In genomic region chr4:123916748-123917547, GRCm38 (mm10) we compare ENCODE assay signal across 1 mouse cellular context.
TF ChIP-seq lines count a peak whose summit lies in the region.

Gene Rragc (plus strand): TSS chr4:123917446.

TF ChIP-seq in CH12.LX, 34 proteins besides CTCF, POLR2A, EP300 and RAD21 (continued from another document):
- no peak for TF ChIP-seq CHD1 (IDR thresholded peaks at IDR 0.05; ENCODE audit: low read depth, low read length)
- TF ChIP-seq MYC (IDR thresholded peaks at IDR 0.05; ENCODE audit: low read depth, low read length), result peak; percentile 72
- TF ChIP-seq MAZ (IDR thresholded peaks at IDR 0.05; ENCODE audit: low read depth, low read length), result peak; percentile 91
- TF ChIP-seq NELFE (IDR thresholded peaks at IDR 0.05; ENCODE audit: low read depth, low read length), result peak; percentile 58; the same call in 1 of the 2 replicates
- peak; percentile 97 for TF ChIP-seq MAX (IDR thresholded peaks at IDR 0.05; ENCODE audit: low read length)
- TF ChIP-seq ETS1 (conservative IDR thresholded peaks at IDR 0.05; ENCODE audit: low read depth, low read length), result peak; percentile 73
- TF ChIP-seq HCFC1 (IDR thresholded peaks at IDR 0.05; ENCODE audit: low read depth, low read length), result peak; percentile 81
- peak; percentile 61 for TF ChIP-seq IRF4 (IDR thresholded peaks at IDR 0.05; ENCODE audit: low read depth, low read length)
- TF ChIP-seq SIN3A (IDR thresholded peaks at IDR 0.05; ENCODE audit: low read length), result peak; percentile 92
- peak; percentile 55 for TF ChIP-seq NRF1 (IDR thresholded peaks at IDR 0.05; ENCODE audit: low read depth, low read length)
- no peak for TF ChIP-seq JUN (IDR thresholded peaks at IDR 0.05; ENCODE audit: insufficient read depth, low read depth, low read length)
- no peak; the same call in 1 of the 2 replicates for TF ChIP-seq GABPA (IDR thresholded peaks at IDR 0.05; ENCODE audit: insufficient replicate concordance, low read depth, low read length)
- TF ChIP-seq BHLHE40 (IDR thresholded peaks at IDR 0.05; ENCODE audit: low read depth, low read length), result peak; percentile 98
